Mouse (Mus musculus) heart, embryonic 11.5 days (tissue): ENCODE results near the gene Rreb1. TPM values are rescaled to one million over a fixed set of nuclear protein-coding genes. Genes with fewer than 3 reads are reported as not detected.

Experiments used
- ATAC-seq: fragments of 200-750 bp; cut with Nextera tagmentation; replicated peaks from 2 replicates; pipeline ENCODE4 v1.8.0; 2017; ENCODE audit warnings: moderate library complexity; ENCODE audit not compliant: insufficient number of reproducible peaks, low FRiP score, low TSS enrichment
- H3K27ac ChIP-seq: fragments of 300-500 bp; sonication (generic); 2 replicates; pipeline ENCODE4 v1.5.1; 2014; ENCODE audit warnings: mild to moderate bottlenecking, low read depth, low read length
- H3K27me3 ChIP-seq: fragments of 300-500 bp; sonication (generic); 2 replicates; pipeline ENCODE4 v1.6.1; 2014; ENCODE audit warnings: mild to moderate bottlenecking, low read length, mixed read lengths; ENCODE audit not compliant: control insufficient read depth, insufficient read depth
- H3K36me3 ChIP-seq: fragments of 300-500 bp; sonication (generic); 2 replicates; pipeline ENCODE4 v1.6.1; 2014; ENCODE audit warnings: mild to moderate bottlenecking, low read length, moderate library complexity, mixed read lengths; ENCODE audit not compliant: control insufficient read depth, insufficient read depth
- H3K4me1 ChIP-seq: fragments of 300-500 bp; sonication (generic); 2 replicates; pipeline ENCODE4 v1.6.1; 2014; ENCODE audit warnings: low read length; ENCODE audit not compliant: control insufficient read depth, insufficient read depth
- H3K4me2 ChIP-seq: fragments of 300-500 bp; sonication (generic); 2 replicates; pipeline ENCODE4 v1.6.1; 2014; ENCODE audit warnings: mild to moderate bottlenecking, moderate library complexity
- H3K4me3 ChIP-seq: fragments of 300-500 bp; sonication (generic); 2 replicates; pipeline ENCODE4 v1.5.1; 2014; ENCODE audit warnings: low read depth, low read length
- H3K9ac ChIP-seq: fragments of 300-500 bp; sonication (generic); 2 replicates; pipeline ENCODE4 v1.6.1; 2014; ENCODE audit warnings: mild to moderate bottlenecking, low read depth, low read length, moderate library complexity
- H3K9me3 ChIP-seq: fragments of 300-500 bp; sonication (generic); replicated peaks from 2 replicates; pipeline ENCODE4 v1.6.1; 2016; ENCODE audit warnings: low read length; ENCODE audit not compliant: control insufficient read depth
- WGBS: fragments of 180-500 bp; shearing (Covaris S2); extraction: QIAGEN DNeasy Blood & Tissue Kit; methylation state at CpG from one replicate; pipeline ENCODE4 v1.1.7; 2014; ENCODE audit not compliant: insufficient replicate concordance; 5-methylcytosine and 5-hydroxymethylcytosine counted together
- polyA plus RNA-seq: library from polyadenylated mRNA; unstranded; fragments of >200 nt; fragmentation: Nextera tagmentation; extraction: Ambion mirVana; gene quantifications from 2 replicates; pipeline ENCODE4 v1.2.1, GENCODE M21; 2014

Gene Rreb1
- polyA plus RNA-seq, 1 experiment from 2014 or later = 16.6 TPM

DNA sequence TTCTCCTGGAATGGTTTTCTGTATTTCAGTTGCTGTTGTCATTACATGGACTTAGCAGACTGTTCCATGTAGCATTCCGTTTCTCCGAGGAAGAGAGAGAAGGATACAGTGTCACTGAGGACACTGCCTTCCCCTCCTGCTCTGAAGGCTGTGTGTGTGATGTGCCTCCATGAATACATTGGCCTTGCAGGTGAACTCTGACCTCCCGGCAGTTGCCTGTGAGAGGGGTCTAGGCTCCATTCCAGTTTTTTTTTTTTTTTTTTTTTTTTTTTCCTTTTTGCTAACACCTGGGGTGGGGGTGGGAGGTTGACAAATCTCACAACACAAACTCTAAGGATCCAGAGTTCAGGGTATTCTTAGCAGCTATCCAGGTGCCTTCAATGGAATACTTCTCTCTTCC is 124.8 kb downstream of the Rreb1 start:
- no peaks in the 10 kb centered on the region for H3K9me3 ChIP-seq
- H3K9ac ChIP-seq = no peak overlapping the region
- H3K36me3 ChIP-seq = peaks cover 12% of the 10 kb centered on the region
- H3K27me3 ChIP-seq = no peaks in the 10 kb centered on the region
- no peak overlapping the region for H3K4me2 ChIP-seq
- ATAC-seq = no peak
- 97% methylated on average over 3 of the region's 3 CpGs for WGBS
- no peak overlapping the region for H3K4me3 ChIP-seq
- no peaks in the 10 kb centered on the region for H3K4me1 ChIP-seq
- H3K27ac ChIP-seq = no peak overlapping the region

DNA sequence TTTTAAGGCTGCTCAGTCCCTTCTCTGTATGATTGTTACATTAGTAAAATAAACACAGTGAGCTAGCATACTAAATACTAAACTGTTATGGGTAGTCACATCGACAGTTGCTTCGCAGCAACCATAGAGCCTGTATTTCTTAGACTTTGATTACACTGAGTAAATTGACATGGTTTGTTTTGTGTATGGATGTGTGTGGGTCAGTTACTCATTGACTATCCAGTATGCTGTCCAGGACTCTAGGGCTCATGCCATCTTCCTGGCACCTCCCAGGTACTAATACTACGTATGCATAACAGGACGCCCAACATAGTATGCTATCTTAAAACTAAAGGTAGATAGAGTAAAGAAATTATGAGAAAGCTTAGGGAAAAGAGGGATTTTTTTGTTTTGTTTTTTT is 125.3 kb downstream of the Rreb1 start:
- Histone ChIP-seq H3K27ac (no peak overlapping the region), H3K27me3 (no peaks in the 10 kb centered on the region), H3K9ac (no peak overlapping the region), H3K4me3 (no peak overlapping the region), H3K36me3 (peaks cover 12% of the 10 kb centered on the region), H3K4me1 (no peaks in the 10 kb centered on the region), H3K4me2 (no peak overlapping the region), H3K9me3 (no peaks in the 10 kb centered on the region)
- WGBS = 98% methylated on average over 4 of the region's 4 CpGs
- ATAC-seq = no peak

DNA sequence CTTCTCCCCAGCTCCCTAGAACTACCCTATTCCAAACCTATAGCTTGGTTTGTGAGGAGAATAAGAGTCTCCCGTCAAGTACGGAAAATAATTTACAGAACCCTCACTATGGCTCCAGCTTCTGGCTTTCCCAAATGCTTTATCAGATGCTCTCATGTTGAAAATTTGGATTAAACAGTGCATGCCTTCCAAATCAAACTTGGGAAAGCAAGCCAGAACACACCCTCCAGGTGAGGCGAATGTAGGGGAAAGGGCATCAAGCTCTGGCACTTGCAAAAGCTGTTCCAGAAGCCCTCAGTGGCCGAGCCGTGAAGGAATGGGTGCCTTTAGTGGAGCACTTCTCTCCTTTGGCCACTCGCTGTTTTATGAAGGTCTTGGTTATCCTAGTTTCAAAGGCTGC is 126.2 kb downstream of the Rreb1 start:
- 93% methylated on average over 6 of the region's 6 CpGs for WGBS
- Histone ChIP-seq H3K4me1 (no peaks in the 10 kb centered on the region), H3K4me2 (no peak overlapping the region), H3K9me3 (no peaks in the 10 kb centered on the region), H3K27ac (no peak overlapping the region), H3K9ac (no peak overlapping the region), H3K27me3 (no peaks in the 10 kb centered on the region), H3K4me3 (no peak overlapping the region), H3K36me3 (peaks cover 10% of the 10 kb centered on the region)
- ATAC-seq = no peak

DNA sequence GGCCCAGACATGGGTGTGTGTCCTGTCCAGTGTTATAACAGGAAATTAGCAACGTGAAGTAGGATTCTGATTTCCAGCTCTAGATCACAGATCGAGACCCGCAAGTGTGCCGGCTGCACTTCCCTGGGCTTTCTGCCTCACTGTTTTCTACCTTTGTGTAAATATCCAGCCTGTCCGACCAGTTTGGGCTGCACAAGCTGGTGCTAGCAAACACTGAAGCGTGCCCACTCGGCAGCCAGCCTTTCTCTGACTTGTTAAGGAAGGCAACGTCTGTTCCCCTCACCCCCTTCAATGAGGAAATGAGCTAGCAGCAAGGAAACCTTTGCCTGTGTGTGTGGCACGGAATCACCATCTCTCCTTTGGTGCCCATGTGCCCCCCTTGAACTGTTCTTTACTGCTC is 129.9 kb downstream of the Rreb1 start:
- no peak overlapping the region for H3K27ac ChIP-seq
- 82% methylated on average over 9 of the region's 9 CpGs for WGBS
- peaks cover 6% of the 10 kb centered on the region; the same call in 1 of the 2 replicates for H3K36me3 ChIP-seq

DNA sequence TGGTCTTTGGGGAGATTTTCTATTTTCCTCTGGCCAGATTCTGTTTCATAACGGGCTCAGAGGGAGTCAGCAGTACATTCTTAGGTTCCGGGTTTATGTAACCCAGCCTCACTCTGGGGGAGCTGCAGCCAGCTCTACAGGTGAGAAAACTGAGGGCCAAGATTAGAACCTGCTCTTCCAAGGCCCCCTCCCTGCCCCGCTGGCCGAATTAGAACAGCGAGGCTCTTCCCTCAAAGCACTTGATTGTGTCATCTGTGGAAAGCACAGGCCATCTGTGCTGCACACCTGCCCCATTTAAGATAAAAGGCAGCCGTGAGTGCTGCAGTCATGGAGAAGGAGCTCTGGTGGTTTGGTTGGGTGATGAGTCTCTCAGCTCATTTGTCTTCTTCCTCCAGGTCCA is 130.3 kb downstream of the Rreb1 start:
- H3K4me1 ChIP-seq = peaks cover 22% of the 10 kb centered on the region
- no peaks in the 10 kb centered on the region for H3K9me3 ChIP-seq
- H3K4me3 ChIP-seq = no peak overlapping the region
- ATAC-seq = no peak
- peaks cover 3% of the 10 kb centered on the region; the same call in 1 of the 2 replicates for H3K36me3 ChIP-seq
- H3K9ac ChIP-seq = no peak overlapping the region
- WGBS = 78% methylated on average over 6 of the region's 6 CpGs
- H3K4me2 ChIP-seq = no peak overlapping the region
- H3K27ac ChIP-seq = no peak overlapping the region
- no peaks in the 10 kb centered on the region for H3K27me3 ChIP-seq

More for the DNA sequence above, 129.9 kb downstream of the Rreb1 start:
- Histone ChIP-seq H3K4me1 (peaks cover 18% of the 10 kb centered on the region), H3K27me3 (no peaks in the 10 kb centered on the region), H3K9ac (no peak overlapping the region), H3K4me3 (no peak overlapping the region), H3K9me3 (no peaks in the 10 kb centered on the region), H3K4me2 (no peak overlapping the region)
- no peak for ATAC-seq

DNA sequence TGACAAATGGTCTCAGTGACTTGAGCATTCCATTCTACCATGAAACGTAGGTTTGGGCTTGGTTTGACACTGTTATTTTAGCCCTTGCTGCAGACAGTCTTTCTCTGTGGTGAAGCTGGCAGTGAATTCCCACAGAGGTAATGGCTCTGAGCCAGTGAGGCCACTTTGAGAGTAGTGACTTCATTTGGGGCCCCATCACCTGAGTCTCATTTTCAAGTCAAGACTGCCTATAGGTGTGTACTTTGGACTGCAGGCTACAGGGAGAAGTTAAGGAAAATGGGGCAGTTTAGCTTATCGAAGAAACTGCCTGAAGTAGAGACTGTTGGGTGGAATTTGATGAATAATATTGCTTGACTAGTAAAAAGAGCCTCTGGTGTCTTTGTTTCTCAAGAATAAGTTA is 131.0 kb downstream of the Rreb1 start:
- H3K27me3 ChIP-seq = no peaks in the 10 kb centered on the region
- WGBS = 80% methylated on average over 2 of the region's 2 CpGs
- no peak overlapping the region for H3K9ac ChIP-seq
- H3K27ac ChIP-seq = no peak overlapping the region
- no peak for ATAC-seq
- H3K4me3 ChIP-seq = no peak overlapping the region
- no peaks in the 10 kb centered on the region for H3K9me3 ChIP-seq
- peaks cover 26% of the 10 kb centered on the region for H3K4me1 ChIP-seq
- no peaks in the 10 kb centered on the region for H3K36me3 ChIP-seq
- no peak overlapping the region for H3K4me2 ChIP-seq

DNA sequence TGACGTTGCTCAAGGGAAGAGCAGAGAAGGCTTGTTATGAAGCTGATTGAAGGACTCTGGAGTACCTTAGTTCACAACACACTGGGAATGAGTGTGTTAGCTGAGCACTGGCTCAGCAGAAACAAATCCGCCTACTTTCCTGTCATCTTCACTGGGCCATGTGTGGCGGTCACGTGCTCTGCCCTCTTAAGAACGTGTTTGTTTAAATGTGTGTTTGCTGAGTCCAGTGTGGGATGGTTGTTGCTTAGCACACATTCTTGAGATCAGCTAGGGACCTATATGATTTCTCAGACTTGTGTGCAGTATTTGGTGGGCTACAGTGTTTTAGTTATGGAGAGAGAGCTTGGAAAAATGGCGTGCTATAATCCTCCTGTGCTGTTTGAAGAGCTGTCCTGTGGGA is 133.8 kb downstream of the Rreb1 start:
- Histone ChIP-seq H3K4me1 (peaks cover 29% of the 10 kb centered on the region), H3K4me3 (no peak overlapping the region), H3K9me3 (no peaks in the 10 kb centered on the region), H3K27ac (no peak overlapping the region), H3K4me2 (no peak overlapping the region), H3K36me3 (0 out of 2 replicates have a peak, but pooled peaks cover 9% of the 10 kb centered on the region), H3K27me3 (no peaks in the 10 kb centered on the region), H3K9ac (no peak overlapping the region)
- no peak for ATAC-seq
- whole genome bisulfite sequencing = 62% methylated on average over 6 of the region's 6 CpGs

DNA sequence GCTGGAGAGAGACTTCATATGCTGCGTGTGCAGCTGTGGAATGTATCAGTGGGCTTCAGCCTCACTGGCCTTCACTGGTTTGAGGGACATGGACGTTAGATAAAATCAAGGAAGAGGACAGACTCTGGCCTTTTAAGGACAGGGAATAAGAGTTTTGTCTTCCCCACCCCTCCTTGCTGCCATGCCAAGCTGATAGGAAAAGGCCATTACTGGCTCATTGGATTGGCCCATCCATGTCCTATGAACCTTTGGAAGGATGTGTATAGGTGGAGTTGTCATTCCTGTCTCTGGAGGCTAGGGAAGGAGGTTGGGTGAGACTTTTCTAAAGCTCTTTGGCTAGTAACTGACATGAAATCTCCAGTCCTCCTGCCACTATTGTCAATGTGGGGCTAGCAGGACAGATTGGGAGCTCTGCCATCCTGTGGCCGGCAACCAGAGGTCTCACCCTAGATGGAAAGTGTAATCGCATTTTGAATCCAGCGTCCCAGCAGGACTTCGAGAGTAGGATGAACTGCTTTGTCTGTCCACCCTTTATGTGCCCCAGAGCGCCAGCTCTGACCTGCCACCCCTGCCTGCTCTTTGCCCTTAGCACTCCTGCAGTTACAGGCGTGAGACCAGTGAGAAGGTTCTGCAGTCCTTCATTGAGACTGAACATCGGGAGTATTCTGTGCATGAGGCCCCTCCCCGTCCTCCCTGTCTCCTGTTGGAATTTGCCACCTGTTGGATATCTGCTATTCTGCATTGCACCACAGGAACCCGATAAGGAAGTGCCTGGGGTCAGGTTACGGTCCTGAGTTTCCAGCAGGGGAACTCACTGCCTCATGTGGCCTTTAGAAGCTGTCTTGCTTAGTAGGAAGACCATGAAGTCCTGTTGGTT is 134.6 kb downstream of the Rreb1 start:
- 30% methylated on average over 12 of the region's 12 CpGs for WGBS
- no peak overlapping the region for H3K9ac ChIP-seq
- H3K9me3 ChIP-seq = no peaks in the 10 kb centered on the region
- 0 out of 2 replicates have a peak, but pooled peaks cover 9% of the 10 kb centered on the region for H3K36me3 ChIP-seq
- no peak overlapping the region for H3K4me2 ChIP-seq
- no peak overlapping the region for H3K4me3 ChIP-seq
- H3K4me1 ChIP-seq = peaks cover 29% of the 10 kb centered on the region
- H3K27ac ChIP-seq = no peak overlapping the region
- H3K27me3 ChIP-seq = no peaks in the 10 kb centered on the region
- no peak; the same call in 1 of the 2 replicates for ATAC-seq

DNA sequence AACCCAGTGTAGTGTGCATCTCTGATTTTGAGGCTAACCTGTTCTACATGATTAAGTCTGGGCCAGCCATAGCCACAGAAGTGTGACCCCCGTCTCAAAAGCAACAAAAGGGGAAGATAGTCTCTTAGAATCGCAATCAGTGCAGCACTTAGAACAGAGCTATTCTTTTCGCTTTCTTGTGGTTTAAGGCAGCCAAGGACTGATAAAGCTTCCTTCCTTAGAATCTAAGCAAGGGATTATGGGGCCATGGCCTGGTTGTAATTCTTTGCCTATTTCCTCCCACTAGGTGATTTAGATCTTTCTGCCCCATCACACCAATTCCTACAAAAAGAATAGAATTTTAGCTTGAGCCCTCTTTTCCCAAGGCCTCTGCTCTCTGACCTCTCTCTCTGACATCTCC is 135.8 kb downstream of the Rreb1 start:
- H3K4me3 ChIP-seq = no peak overlapping the region
- no peaks in the 10 kb centered on the region for H3K27me3 ChIP-seq
- H3K27ac ChIP-seq = no peak overlapping the region
- H3K9ac ChIP-seq = no peak overlapping the region
- H3K4me2 ChIP-seq = no peak overlapping the region
- H3K36me3 ChIP-seq = 0 out of 2 replicates have a peak, but pooled peaks cover 9% of the 10 kb centered on the region
- H3K4me1 ChIP-seq = peaks cover 29% of the 10 kb centered on the region
- no peak for ATAC-seq
- no peaks in the 10 kb centered on the region for H3K9me3 ChIP-seq
- 56% methylated on average over 3 of the region's 3 CpGs for WGBS
